Mouse (Mus musculus) midbrain, embryonic 16.5 days (tissue): ENCODE results near the gene Pdia6. TPM values are rescaled to one million over a fixed set of nuclear protein-coding genes. Genes with fewer than 3 reads are reported as not detected.

Experiments
- ATAC-seq: fragments of 200-750 bp; cut with Nextera tagmentation; 2 replicates; pipeline ENCODE4 v1.8.0; 2017; ENCODE audit warnings: moderate TSS enrichment
- H3K27ac ChIP-seq: fragments of 300-500 bp; sonication (generic); 2 replicates; pipeline ENCODE4 v1.5.1; 2014; ENCODE audit warnings: mild to moderate bottlenecking, low read length, mixed read lengths
- H3K27me3 ChIP-seq: fragments of 300-500 bp; sonication (generic); 2 replicates; pipeline ENCODE4 v1.6.1; 2014; ENCODE audit warnings: low read depth, low read length, mixed read lengths; ENCODE audit not compliant: control insufficient read depth, insufficient read depth
- H3K36me3 ChIP-seq: fragments of 300-500 bp; sonication (generic); 2 replicates; pipeline ENCODE4 v1.6.1; 2014; ENCODE audit warnings: mild to moderate bottlenecking, low read length, moderate library complexity, mixed read lengths; ENCODE audit not compliant: control insufficient read depth, insufficient read depth
- H3K4me1 ChIP-seq: fragments of 300-500 bp; sonication (generic); 2 replicates; pipeline ENCODE4 v1.6.1; 2014; ENCODE audit warnings: mild to moderate bottlenecking, low read length, mixed read lengths; ENCODE audit not compliant: control insufficient read depth, insufficient read depth
- H3K4me2 ChIP-seq: fragments of 300-500 bp; sonication (generic); 2 replicates; pipeline ENCODE4 v1.6.1; 2014; ENCODE audit warnings: mild to moderate bottlenecking, low read length, mixed read lengths
- H3K4me3 ChIP-seq: fragments of 300-500 bp; sonication (generic); 2 replicates; pipeline ENCODE4 v1.5.1; 2014; ENCODE audit warnings: low read depth, mild to moderate bottlenecking, low read length, moderate library complexity, mixed read lengths
- H3K9ac ChIP-seq: fragments of 300-500 bp; sonication (generic); 2 replicates; pipeline ENCODE4 v1.6.1; 2014; ENCODE audit warnings: low read depth, low read length, mixed read lengths
- H3K9me3 ChIP-seq: fragments of 300-500 bp; sonication (generic); replicated peaks from 2 replicates; pipeline ENCODE4 v1.6.1; 2014; ENCODE audit warnings: mild to moderate bottlenecking, low read length, mixed read lengths; ENCODE audit not compliant: control insufficient read depth, poor library complexity, severe bottlenecking
- WGBS: fragments of 180-500 bp; shearing (Covaris S2); extraction: QIAGEN DNeasy Blood & Tissue Kit; methylation state at CpG from one replicate; pipeline ENCODE4 v1.1.7; 2014; 5-methylcytosine and 5-hydroxymethylcytosine counted together
- polyA plus RNA-seq: library from polyadenylated mRNA; unstranded; fragments of >200 nt; fragmentation: Nextera tagmentation; extraction: Ambion mirVana; gene quantifications from 2 replicates; pipeline ENCODE4 v1.2.1, GENCODE M21; 2015

The Pdia6 gene
- polyA plus RNA-seq, 1 experiment from 2014 or later, result 273 TPM

DNA sequence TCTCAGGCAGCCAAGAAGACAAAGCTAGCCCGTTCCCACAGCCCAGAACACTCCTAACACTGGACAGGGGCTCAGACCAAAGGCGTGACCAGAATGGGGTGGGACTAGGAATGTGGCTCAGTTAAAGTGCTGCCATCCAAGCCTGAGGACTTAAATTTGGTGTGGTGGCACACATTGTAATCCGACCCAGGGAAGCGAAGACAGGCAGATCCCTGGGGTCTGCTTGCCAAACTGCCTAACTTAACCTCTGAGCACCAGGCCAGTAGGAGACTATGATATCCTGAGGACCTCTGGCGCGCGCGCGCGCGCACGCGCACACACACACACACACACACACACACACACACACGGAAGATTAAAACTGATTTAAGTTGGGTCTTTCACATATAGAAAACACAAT, 34.8 kb upstream of the Pdia6 start:
- no peak overlapping the region for H3K9ac ChIP-seq
- ATAC-seq, result no peak
- no peaks in the 10 kb centered on the region for H3K36me3 ChIP-seq
- no peaks in the 10 kb centered on the region for H3K9me3 ChIP-seq
- H3K4me1 ChIP-seq, result peaks cover 11% of the 10 kb centered on the region
- no peak overlapping the region for H3K4me2 ChIP-seq
- no peak overlapping the region for H3K27ac ChIP-seq
- WGBS, result 81% methylated on average over 14 of the region's 14 CpGs
- no peaks in the 10 kb centered on the region for H3K27me3 ChIP-seq
- H3K4me3 ChIP-seq, result no peak overlapping the region

DNA sequence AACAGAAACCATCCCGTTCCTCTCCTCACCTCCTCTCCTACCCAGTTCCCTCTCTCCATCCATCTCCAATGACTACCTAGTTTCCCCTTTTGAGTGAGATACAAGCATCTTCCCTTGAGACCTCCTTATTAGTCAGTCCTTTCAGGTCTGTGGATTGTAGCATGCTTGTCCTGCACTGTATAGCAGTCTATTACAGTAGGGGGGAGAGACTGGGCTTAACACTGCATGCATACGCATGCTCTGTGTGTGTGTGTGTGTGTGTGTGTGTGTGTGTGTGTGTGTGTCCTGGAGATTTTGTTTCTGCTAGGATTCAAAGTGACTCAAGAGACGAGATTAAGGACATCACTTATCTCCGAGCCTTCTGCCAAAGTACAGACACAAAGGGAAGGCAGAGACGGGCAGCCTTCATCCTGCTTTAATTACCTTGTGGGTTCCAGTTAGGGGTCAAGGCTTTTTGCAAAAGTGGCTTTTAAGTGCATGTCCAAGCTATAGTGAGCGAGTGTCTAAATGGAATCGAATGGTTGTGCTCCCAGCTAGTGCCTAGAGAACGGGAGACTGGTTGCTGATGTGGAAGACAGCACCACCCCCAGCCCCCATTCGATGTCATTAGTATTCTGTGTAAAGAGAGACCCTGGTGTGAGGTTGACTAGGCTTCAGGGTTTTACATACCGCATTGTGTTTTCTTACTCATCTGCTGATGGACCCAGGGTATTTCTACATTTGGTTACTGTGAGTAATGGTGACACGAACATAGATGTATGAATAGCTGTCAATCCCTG, 30.6 kb upstream of the Pdia6 start:
- H3K27ac ChIP-seq, result peak overlapping the region; percentile 28; the same call in 1 of the 2 replicates
- peak; percentile 86 for ATAC-seq
- H3K4me3 ChIP-seq, result no peak overlapping the region
- H3K9ac ChIP-seq, result no peak overlapping the region
- H3K4me2 ChIP-seq, result no peak overlapping the region; the same call in 1 of the 2 replicates
- peaks cover 7% of the 10 kb centered on the region for H3K4me1 ChIP-seq
- no peaks in the 10 kb centered on the region for H3K36me3 ChIP-seq
- H3K9me3 ChIP-seq, result no peaks in the 10 kb centered on the region
- 23% methylated on average over 11 of the region's 11 CpGs for WGBS
- no peaks in the 10 kb centered on the region for H3K27me3 ChIP-seq

DNA sequence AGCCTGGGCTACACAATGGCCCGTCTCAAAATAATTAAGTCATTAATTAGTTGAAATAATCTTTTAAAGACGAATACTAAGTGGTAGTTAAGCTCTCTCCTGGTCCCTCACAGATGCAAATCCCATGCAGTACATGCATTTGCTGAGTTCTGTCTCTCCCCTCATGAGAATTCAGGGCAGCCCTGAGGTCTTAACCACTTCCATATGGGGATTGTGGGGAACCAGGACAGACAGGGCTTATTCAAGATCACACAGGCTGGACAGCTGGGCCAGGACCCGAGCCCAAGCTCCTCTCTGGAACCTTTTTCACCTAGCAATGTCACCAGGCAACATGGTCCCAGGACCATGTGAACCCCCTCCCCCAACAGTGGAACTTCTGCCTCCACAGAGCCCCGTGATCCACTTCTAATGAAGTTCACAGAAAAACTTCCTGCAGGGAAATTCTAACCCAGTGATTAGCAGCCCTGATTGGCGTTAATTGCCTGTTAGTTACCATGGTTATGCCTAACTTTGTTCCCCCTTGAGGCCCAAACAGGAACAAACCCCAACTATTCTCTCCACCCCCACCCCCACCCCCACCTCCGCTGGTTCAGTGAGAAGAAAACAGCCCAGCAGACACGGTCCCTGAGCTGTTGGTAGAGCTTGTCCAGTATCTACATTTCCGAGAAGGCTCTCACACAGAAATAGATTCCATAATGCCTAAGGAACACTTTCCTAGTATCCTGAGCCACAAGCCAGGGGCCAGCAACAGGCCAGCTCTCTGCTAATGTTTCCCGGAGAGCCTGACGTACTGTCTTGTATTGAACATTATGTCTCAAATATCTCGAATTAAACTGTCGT, 27.5 kb upstream of the Pdia6 start:
- WGBS, result 58% methylated on average over 12 of the region's 12 CpGs

DNA sequence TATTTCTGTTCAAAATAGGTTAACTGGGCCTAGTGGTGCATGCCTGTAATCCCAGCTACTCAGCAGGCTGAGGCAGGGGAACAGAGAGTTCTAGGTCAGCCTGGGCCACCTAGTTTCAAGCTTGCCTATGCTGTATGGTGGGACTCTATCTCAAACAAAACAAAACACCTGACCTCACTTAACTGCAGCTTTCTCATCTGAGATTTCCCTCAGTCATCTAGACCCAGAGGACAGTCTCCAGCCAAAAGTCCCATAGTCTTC, 27.0 kb upstream of the Pdia6 start:
- no peak overlapping the region for H3K27ac ChIP-seq

More for the DNA sequence above, 27.5 kb upstream of the Pdia6 start:
- Histone ChIP-seq H3K4me3 (no peak overlapping the region), H3K27ac (no peak overlapping the region), H3K27me3 (no peaks in the 10 kb centered on the region), H3K36me3 (no peaks in the 10 kb centered on the region), H3K9me3 (no peaks in the 10 kb centered on the region), H3K4me2 (no peak overlapping the region), H3K9ac (no peak overlapping the region), H3K4me1 (peaks cover 7% of the 10 kb centered on the region)
- ATAC-seq, result no peak

DNA sequence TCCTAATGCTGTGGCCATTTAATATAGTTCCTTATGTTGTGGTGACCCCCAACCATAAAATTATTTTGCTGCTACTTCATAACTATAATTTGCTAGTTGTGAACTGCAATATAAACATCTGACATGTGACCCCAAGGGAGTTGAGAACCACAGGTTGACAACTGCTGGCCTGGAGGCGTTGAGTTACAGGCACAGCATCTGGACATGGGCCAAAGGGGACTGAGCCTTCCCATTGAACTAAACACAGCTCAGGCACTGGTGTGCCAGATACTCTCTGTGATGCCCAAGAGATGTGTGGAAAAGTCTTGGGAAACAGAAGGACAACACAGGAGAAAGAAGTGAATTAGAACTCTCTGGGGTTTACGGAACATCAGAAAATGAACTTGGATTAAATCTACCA, 25.3 kb upstream of the Pdia6 start:
- no peak overlapping the region for H3K4me3 ChIP-seq
- H3K4me2 ChIP-seq, result no peak overlapping the region
- no peak overlapping the region for H3K27ac ChIP-seq
- no peaks in the 10 kb centered on the region for H3K9me3 ChIP-seq
- no peak overlapping the region for H3K9ac ChIP-seq
- no peaks in the 10 kb centered on the region for H3K36me3 ChIP-seq
- no peaks in the 10 kb centered on the region for H3K27me3 ChIP-seq
- 80% methylated on average over 2 of the region's 2 CpGs for WGBS
- peaks cover under 1% of the 10 kb centered on the region for H3K4me1 ChIP-seq
- ATAC-seq, result no peak

More for the DNA sequence above, 27.0 kb upstream of the Pdia6 start:
- peaks cover 7% of the 10 kb centered on the region for H3K4me1 ChIP-seq
- H3K4me2 ChIP-seq, result no peak overlapping the region
- no peak overlapping the region for H3K9ac ChIP-seq
- no peaks in the 10 kb centered on the region for H3K36me3 ChIP-seq
- H3K9me3 ChIP-seq, result no peaks in the 10 kb centered on the region
- no peaks in the 10 kb centered on the region for H3K27me3 ChIP-seq
- no peak overlapping the region for H3K4me3 ChIP-seq
- ATAC-seq, result no peak

DNA sequence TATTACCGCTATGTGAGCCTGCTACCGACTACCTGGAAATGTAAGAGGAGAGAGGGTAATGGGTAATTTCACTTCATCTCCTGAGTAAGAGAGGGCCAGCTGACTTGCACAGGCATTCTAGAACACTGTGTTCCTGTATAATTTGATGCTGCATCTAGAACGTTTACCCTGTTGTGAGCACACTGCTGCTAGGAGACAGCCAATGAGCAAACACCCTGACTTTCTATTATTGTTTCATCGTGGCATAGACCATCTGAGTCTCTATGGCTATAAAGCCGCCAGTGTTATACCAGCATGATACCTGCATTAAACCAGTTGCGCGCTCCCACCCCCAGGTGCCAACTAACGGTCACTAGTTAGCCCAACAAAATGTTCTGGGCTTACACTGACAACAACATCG, 24.7 kb upstream of the Pdia6 start:
- H3K4me1 ChIP-seq, result no peaks in the 10 kb centered on the region
- no peak overlapping the region for H3K9ac ChIP-seq
- ATAC-seq, result no peak
- no peaks in the 10 kb centered on the region for H3K9me3 ChIP-seq
- 91% methylated on average over 9 of the region's 9 CpGs for WGBS
- no peak overlapping the region for H3K4me2 ChIP-seq
- no peaks in the 10 kb centered on the region for H3K27me3 ChIP-seq
- no peak overlapping the region for H3K27ac ChIP-seq
- no peak overlapping the region for H3K4me3 ChIP-seq
- H3K36me3 ChIP-seq, result no peaks in the 10 kb centered on the region

DNA sequence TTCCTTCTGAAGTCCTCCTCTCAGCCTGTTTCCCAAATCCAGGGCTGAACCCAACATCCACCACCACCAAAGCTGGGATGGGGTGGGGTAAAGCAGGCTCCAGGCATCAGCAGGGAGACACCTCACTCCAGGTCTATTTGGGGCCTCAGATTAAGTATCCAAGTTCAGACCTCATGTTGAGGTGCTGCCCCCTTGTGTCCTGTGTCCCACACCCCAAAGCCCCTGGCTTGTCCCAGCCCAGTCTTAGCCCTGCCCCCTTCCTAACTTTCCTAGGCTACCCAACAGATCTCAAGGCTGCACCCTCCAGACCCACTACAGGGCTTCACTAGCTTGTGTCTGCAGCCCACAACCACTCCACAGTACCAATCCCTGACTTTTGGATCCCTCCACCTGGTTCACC, 24.3 kb upstream of the Pdia6 start:
- Histone ChIP-seq H3K27me3 (no peaks in the 10 kb centered on the region), H3K9ac (no peak overlapping the region), H3K27ac (no peak overlapping the region), H3K4me2 (no peak overlapping the region), H3K4me1 (no peaks in the 10 kb centered on the region), H3K4me3 (no peak overlapping the region), H3K9me3 (no peaks in the 10 kb centered on the region), H3K36me3 (no peaks in the 10 kb centered on the region)
- ATAC-seq, result no peak

DNA sequence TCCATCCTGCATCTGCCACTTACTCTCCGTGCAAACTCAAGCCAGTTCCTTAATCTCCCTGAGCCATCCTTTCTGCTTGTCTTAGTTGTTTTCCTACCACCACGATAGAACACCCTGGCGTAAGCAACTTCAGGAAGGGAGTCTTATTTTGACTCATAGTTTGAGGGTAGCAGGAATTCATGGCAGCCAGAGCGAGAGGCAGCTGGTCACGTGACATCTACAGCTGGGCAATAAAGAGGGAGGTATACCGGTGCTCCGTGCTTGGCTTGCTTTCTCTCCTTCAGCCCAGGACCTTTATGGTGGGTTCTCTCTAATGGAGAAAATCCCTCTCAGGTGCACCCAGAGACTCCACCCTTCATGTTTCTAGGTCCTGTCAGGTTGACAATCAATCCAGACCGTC, 15.4 kb upstream of the Pdia6 start:
- WGBS, result 82% methylated on average over 8 of the region's 8 CpGs
- Histone ChIP-seq H3K27me3 (no peaks in the 10 kb centered on the region; the same call in 1 of the 2 replicates), H3K27ac (no peak overlapping the region), H3K9ac (no peak overlapping the region), H3K4me3 (no peak overlapping the region), H3K4me1 (peaks cover 4% of the 10 kb centered on the region; the same call in 1 of the 2 replicates), H3K4me2 (no peak overlapping the region), H3K36me3 (no peaks in the 10 kb centered on the region), H3K9me3 (no peaks in the 10 kb centered on the region)
- no peak for ATAC-seq

DNA sequence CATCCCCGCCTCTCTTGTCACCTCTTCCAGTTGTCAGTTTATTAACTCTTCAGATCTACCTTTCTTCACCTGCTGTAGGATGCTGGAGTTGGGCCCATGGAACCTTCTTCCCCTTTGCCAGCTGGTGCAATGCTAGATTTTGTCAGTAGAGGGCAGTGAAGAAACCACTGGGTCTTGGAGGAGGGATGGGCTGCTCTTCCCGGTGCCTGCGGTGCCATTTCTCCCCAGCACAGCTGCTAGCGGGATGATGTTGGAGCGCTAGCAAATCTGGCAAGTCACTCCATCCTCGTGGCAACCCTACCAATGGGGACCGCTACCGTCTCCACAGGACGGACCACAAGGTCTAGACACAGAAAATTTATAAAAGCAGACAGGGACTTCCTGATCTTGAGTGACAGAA, 13.3 kb upstream of the Pdia6 start:
- peaks cover 4% of the 10 kb centered on the region; the same call in 1 of the 2 replicates for H3K4me1 ChIP-seq
- peak; percentile 61 for ATAC-seq
- no peaks in the 10 kb centered on the region; the same call in 1 of the 2 replicates for H3K27me3 ChIP-seq
- H3K36me3 ChIP-seq, result no peaks in the 10 kb centered on the region
- 19% methylated on average over 9 of the region's 9 CpGs for WGBS
- H3K9me3 ChIP-seq, result no peaks in the 10 kb centered on the region
- peak overlapping the region; percentile 58 for H3K4me2 ChIP-seq
- H3K27ac ChIP-seq, result no peak overlapping the region; the same call in 1 of the 2 replicates
- H3K9ac ChIP-seq, result peak overlapping the region; percentile 42; the same call in 1 of the 2 replicates
- peak overlapping the region; percentile 24 for H3K4me3 ChIP-seq
